Mouse (Mus musculus) megakaryocyte-erythroid progenitor cell, adult 5-6 weeks (primary cell): ENCODE data around the gene Nat8f5. TPM values are rescaled to one million over a fixed set of nuclear protein-coding genes. Genes with fewer than 3 reads are reported as not detected.
"Not testable (repeated sequence)": the region's sequence is repeated elsewhere in the genome, so short reads cannot be mapped to it uniquely, and the experiment has no call there.

Experiments
- ATAC-seq: replicated peaks from 2 replicates; pipeline ENCODE4 v1.8.0; 2016; ENCODE audit warnings: mild to moderate bottlenecking, inconsistent platforms; ENCODE audit not compliant: severe bottlenecking, poor library complexity, low FRiP score, low TSS enrichment
- total RNA-seq, 2 experiments: library from RNA; stranded (forward) in 1 of 2; stranded (reverse) in 1 of 2; fragments of 200-1000, 215-1000 nt in 1 of 2; fragments of >200 nt in 1 of 2; fragmentation: Nextera tagmentation in 1 of 2; gene quantifications; 2 replicates each; pipeline ENCODE4 v1.2.3; 2014 to 2017

Gene Nat8f5
- total RNA-seq, 2 experiments from 2014 or later: not detected

- peak; percentile 50; the same call in 1 of the 2 replicates for ATAC-seq
Observed at GRCm38 (mm10) chr6:85837307-85837706, 16.5 kb upstream of the Nat8f5 start.

GRCm38 (mm10) chr6:85836827-85837226 lies 16.1 kb upstream of the Nat8f5 start:
- ATAC-seq: 0 out of 2 replicates have a peak, but pooled peaks have one; percentile 22

- ATAC-seq: not testable (repeated sequence)
Observed at GRCm38 (mm10) chr6:85836098-85836497, 15.3 kb upstream of the Nat8f5 start.

- ATAC-seq: not testable (repeated sequence)
Observed at GRCm38 (mm10) chr6:85835104-85835503, 14.3 kb upstream of the Nat8f5 start.

- not testable (repeated sequence) for ATAC-seq
Observed at GRCm38 (mm10) chr6:85834504-85835100, 13.8 kb upstream of the Nat8f5 start.

- ATAC-seq: no peak
Observed at GRCm38 (mm10) chr6:85831796-85832321, 11.1 kb upstream of the Nat8f5 start, which contains the start of gene Nat8. Gene Nat8, minus strand, starts transcription at chr6:85832082.

- no peak for ATAC-seq
Observed at GRCm38 (mm10) chr6:85829462-85829861, 8.7 kb upstream of the Nat8f5 start.

- ATAC-seq: no peak
Observed at GRCm38 (mm10) chr6:85825886-85826285, 5.1 kb upstream of the Nat8f5 start.

- no peak for ATAC-seq
Observed at GRCm38 (mm10) chr6:85823382-85824090, 2.8 kb upstream of the Nat8f5 start.

GRCm38 (mm10) chr6:85822286-85822685 lies 1.5 kb upstream of the Nat8f5 start:
- ATAC-seq: no peak

GRCm38 (mm10) chr6:85818338-85818737 lies 2.4 kb downstream of the Nat8f5 start:
- no peak for ATAC-seq

GRCm38 (mm10) chr6:85813339-85813738 lies 7.4 kb downstream of the Nat8f5 start:
- ATAC-seq: no peak

GRCm38 (mm10) chr6:85810942-85811537 lies 9.7 kb downstream of the Nat8f5 start:
- ATAC-seq: not testable (repeated sequence)

GRCm38 (mm10) chr6:85810514-85810913 lies 10.3 kb downstream of the Nat8f5 start:
- not testable (repeated sequence) for ATAC-seq

GRCm38 (mm10) chr6:85809784-85810183 lies 11.0 kb downstream of the Nat8f5 start:
- ATAC-seq: not testable (repeated sequence)

GRCm38 (mm10) chr6:85803180-85803579 lies 17.6 kb downstream of the Nat8f5 start:
- not testable (repeated sequence) for ATAC-seq
